Mouse (Mus musculus) activated CD4-positive, CD25-positive, alpha-beta regulatory T cell, adult 4 months (primary cell): ENCODE results near the gene Gucy2c. TPM values are rescaled to one million over a fixed set of nuclear protein-coding genes. Genes with fewer than 3 reads are reported as not detected.

ENCODE experiments used
- ATAC-seq: one replicate; pipeline ENCODE4 v1.8.0; 2017
- polyA plus RNA-seq, 2 experiments: library from polyadenylated mRNA; unstranded; fragments of 100-300 nt; shearing (Covaris generic); gene quantifications; one replicate each; pipeline ENCODE4 v1.2.1; 2017

The Gucy2c gene
- polyA plus RNA-seq, 2 experiments from 2014 or later, result not detected

GRCm38 (mm10) chr6:136660831-136661705, 120.5 kb downstream of the Gucy2c start:
- no peak for ATAC-seq

GRCm38 (mm10) chr6:136659226-136659625, 122.3 kb downstream of the Gucy2c start:
- ATAC-seq, result no peak

GRCm38 (mm10) chr6:136658303-136658702, 123.3 kb downstream of the Gucy2c start:
- ATAC-seq, result no peak

GRCm38 (mm10) chr6:136655786-136656185, 125.8 kb downstream of the Gucy2c start:
- no peak for ATAC-seq

GRCm38 (mm10) chr6:136654470-136654869, 127.1 kb downstream of the Gucy2c start:
- no peak for ATAC-seq

GRCm38 (mm10) chr6:136653331-136653730, 128.2 kb downstream of the Gucy2c start:
- ATAC-seq, result no peak

- ATAC-seq, result no peak
Observed at GRCm38 (mm10) chr6:136650664-136651063, 130.9 kb downstream of the Gucy2c start.

GRCm38 (mm10) chr6:136647455-136647861, 134.1 kb downstream of the Gucy2c start:
- no peak for ATAC-seq

Other genes with a start within 250 kb of the Gucy2c start
- gene Plbd1, start 119.8 kb downstream of the Gucy2c start, polyA plus RNA-seq, result under 1 TPM; 0.83 to 0.97 TPM
- gene Hist4h4, start 22.6 kb upstream of the Gucy2c start, polyA plus RNA-seq, result 1 to 10 TPM in 1 of 2 experiments, under 1 TPM in 1; 0.96 to 1.2 TPM
- gene H2afj, start 26.5 kb upstream of the Gucy2c start, polyA plus RNA-seq, result 100 to 1,000 TPM; 139 to 147 TPM
- gene BC049715, start 45.9 kb upstream of the Gucy2c start, polyA plus RNA-seq, result under 1 TPM; 0.48 to 0.60 TPM
- gene Wbp11, start 46.5 kb upstream of the Gucy2c start, polyA plus RNA-seq, result 10 to 100 TPM; 57.8 to 58.8 TPM
- gene Smco3, start 53.7 kb upstream of the Gucy2c start, polyA plus RNA-seq, result not detected
- gene Art4, start 76.0 kb upstream of the Gucy2c start, polyA plus RNA-seq, result 1 to 10 TPM; 1.5 to 1.6 TPM
- not detected for gene Mgp, start 94.1 kb upstream of the Gucy2c start, polyA plus RNA-seq
- gene Erp27, start 140.4 kb upstream of the Gucy2c start, polyA plus RNA-seq, result under 1 TPM; 0.50 to 0.54 TPM
- under 1 TPM in 1 of 2 experiments, not detected in 1; 0.05 TPM for gene Pde6h, start 142.1 kb upstream of the Gucy2c start, polyA plus RNA-seq
- gene Arhgdib, start 160.1 kb upstream of the Gucy2c start, polyA plus RNA-seq, result 1,000 to 10,000 TPM; 2,826 to 2,843 TPM